Mouse (Mus musculus): ENCODE results near the gene A4galt. TPM values are rescaled to one million over a fixed set of nuclear protein-coding genes. Genes with fewer than 3 reads are reported as not detected.

Gene A4galt
- total and polyA plus RNA-seq, 3 experiments: not detected

DNA sequence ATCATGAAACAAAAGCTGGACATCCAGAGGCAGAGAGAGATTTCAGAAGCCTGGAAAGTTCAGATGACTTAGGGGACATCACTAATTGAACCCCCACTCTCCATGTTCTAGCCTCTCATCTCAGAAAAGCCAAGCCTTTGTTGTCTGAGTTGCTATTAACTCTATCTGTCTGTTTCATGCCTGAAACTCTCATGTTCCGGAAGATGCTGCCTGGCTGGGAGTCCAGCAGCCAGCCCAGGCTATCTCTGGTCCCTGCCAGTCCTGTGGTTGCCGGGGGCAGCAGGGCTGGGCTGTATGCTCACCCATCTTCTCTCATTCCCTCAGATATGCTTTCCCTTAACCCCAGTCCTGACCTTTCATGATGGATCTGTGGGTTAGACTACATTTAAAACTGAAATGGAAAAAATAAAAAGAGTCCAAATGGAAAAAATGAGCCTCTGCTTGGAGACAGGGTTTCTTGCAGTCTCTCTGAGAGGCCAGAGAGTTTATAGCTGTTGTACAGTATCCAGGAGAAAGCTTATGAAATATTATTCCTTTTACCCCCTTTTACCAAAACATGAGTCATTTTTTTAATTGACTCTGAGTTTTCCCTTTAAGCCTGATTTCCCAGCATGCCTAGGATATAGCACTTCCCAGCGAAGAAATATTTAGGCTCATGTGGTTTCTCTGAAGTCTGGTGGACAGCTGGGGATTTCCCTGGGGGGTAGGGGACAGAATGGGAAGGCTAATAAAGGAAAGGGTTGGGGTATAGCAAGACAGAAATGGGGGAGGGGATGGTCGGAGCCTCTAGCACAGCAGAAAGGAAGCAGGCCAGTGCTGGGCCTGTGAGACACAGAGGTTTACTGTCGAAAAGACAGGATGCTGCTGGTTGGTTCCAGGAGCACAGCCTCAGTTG, 36.0 kb downstream of the A4galt start:
- Histone ChIP-seq H3K27ac (ENCODE audit: control insufficient read depth, low read depth, low read length) (no peak overlapping the region), H3K27me3 (ENCODE audit: control insufficient read depth in 1 of 2, insufficient read depth in 2 of 2, low read length in 2 of 2) (no peaks in the 10 kb centered on the region), H3K36me3 (ENCODE audit: control insufficient read depth in 1 of 2, insufficient read depth in 2 of 2, low read length in 2 of 2) (no peaks in the 10 kb centered on the region), H3K9me3 (replicated peaks; ENCODE audit: insufficient read depth, low read length) (no peaks in the 10 kb centered on the region), H3K9ac (ENCODE audit: control insufficient read depth, low read depth, low read length, poor library complexity, severe bottlenecking) (no peak overlapping the region), H3K4me1 (ENCODE audit: control insufficient read depth in 1 of 2, insufficient read depth in 2 of 2, low read length in 2 of 2) (no peaks in the 10 kb centered on the region), H3K79me2 (ENCODE audit: control insufficient read depth, insufficient read depth, low read length, poor library complexity) (no peaks in the 10 kb centered on the region), H3K4me3 (ENCODE audit: control insufficient read depth in 1 of 2, insufficient read depth in 1 of 2, low read depth in 2 of 2, low read length in 2 of 2) (no peak overlapping the region)
- DNase-seq (ENCODE audit: low read depth, low spot score): no peak
- TF ChIP-seq POLR2A (IDR thresholded peaks at IDR 0.05; ENCODE audit: control insufficient read depth in 1 of 2, insufficient read depth in 1 of 2, low read depth in 1 of 2, low read length in 2 of 2, poor library complexity in 1 of 2): no peak
- no peak for TF ChIP-seq MAX (IDR thresholded peaks at IDR 0.05; ENCODE audit: low read length)
- TF ChIP-seq GATA1 (IDR thresholded peaks at IDR 0.05; ENCODE audit: low read depth, low read length): no peak
- TF ChIP-seq MAFK (IDR thresholded peaks at IDR 0.05; ENCODE audit: borderline replicate concordance, low read depth, low read length): no peak
- no peak for TF ChIP-seq USF1 (IDR thresholded peaks at IDR 0.05; ENCODE audit: low read depth, low read length)
- TF ChIP-seq POLR2AphosphoS5 (IDR thresholded peaks at IDR 0.05; ENCODE audit: borderline replicate concordance, low read depth, low read length): no peak

DNA sequence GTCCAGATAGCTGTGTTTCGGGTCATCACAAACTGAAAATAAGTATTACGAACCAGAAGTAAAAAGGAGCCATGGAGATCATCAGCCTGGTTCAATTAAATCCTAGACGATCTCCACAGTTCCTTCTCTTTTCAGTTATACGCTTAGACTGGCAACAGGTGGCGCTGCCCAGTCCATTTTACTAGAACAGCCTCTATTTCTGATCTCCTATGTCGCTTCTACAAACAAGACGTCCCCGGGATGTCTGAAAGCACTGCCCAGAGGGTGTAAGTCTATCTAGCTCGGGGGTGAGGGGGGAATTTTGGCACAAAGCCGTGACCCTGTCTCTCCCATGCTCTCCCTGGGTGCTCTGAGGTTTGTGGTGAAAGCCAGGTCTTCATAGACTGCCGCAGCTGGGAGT, 41.3 kb downstream of the A4galt start:
- H3K4me3 ChIP-seq (ENCODE audit: control insufficient read depth in 1 of 2, insufficient read depth in 1 of 2, low read depth in 2 of 2, low read length in 2 of 2): no peak overlapping the region
- H3K36me3 ChIP-seq (ENCODE audit: control insufficient read depth in 1 of 2, insufficient read depth in 2 of 2, low read length in 2 of 2): no peaks in the 10 kb centered on the region
- no peak overlapping the region for H3K9ac ChIP-seq (ENCODE audit: control insufficient read depth, low read depth, low read length, poor library complexity, severe bottlenecking)
- H3K27me3 ChIP-seq (ENCODE audit: control insufficient read depth in 1 of 2, insufficient read depth in 2 of 2, low read length in 2 of 2): no peaks in the 10 kb centered on the region
- H3K79me2 ChIP-seq (ENCODE audit: control insufficient read depth, insufficient read depth, low read length, poor library complexity): no peaks in the 10 kb centered on the region
- H3K9me3 ChIP-seq (replicated peaks; ENCODE audit: insufficient read depth, low read length): no peaks in the 10 kb centered on the region
- no peak overlapping the region for H3K27ac ChIP-seq (ENCODE audit: control insufficient read depth, low read depth, low read length)
- DNase-seq (ENCODE audit: low read depth, low spot score): peak; percentile 71
- TF ChIP-seq ZC3H11A (IDR thresholded peaks at IDR 0.05; ENCODE audit: low read depth, low read length) (peak; percentile 69), CTCF (IDR thresholded peaks at IDR 0.05 in 2 of 3, conservative IDR thresholded peaks at IDR 0.05 in 1 of 3; ENCODE audit: control insufficient read depth in 1 of 3, insufficient read depth in 1 of 3, low read depth in 2 of 3, low read length in 3 of 3, poor library complexity in 1 of 3, severe bottlenecking in 1 of 3) (peak; percentile 66 to 81 (median 69)), RAD21 (IDR thresholded peaks at IDR 0.05; ENCODE audit: low read depth, low read length) (peak; percentile 74), SMC3 (IDR thresholded peaks at IDR 0.05; ENCODE audit: low read depth, low read length) (peak; percentile 94), JUND (IDR thresholded peaks at IDR 0.05; ENCODE audit: low read depth, low read length) (no peak)
- H3K4me1 ChIP-seq (ENCODE audit: control insufficient read depth in 1 of 2, insufficient read depth in 2 of 2, low read length in 2 of 2): no peaks in the 10 kb centered on the region

DNA sequence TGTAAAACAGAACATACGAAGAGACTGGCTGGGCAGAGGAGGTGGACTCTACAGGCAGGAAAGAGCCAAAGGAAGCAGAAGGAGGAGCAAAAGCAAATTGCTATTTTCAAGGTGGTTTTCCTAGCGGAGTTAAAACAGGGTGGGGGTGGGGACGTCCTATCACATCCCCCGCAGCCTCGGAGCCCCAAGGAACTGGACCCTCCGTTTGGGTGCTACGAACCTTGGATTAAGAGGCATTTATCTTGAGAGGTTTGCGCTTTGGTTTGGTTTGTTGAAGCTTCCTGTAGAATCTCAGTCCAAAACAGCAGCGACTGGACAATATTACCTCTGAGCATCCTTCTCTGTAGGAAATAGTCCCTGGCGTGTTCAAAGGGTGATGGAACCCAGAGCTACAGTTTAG, 41.9 kb downstream of the A4galt start:
- H3K36me3 ChIP-seq (ENCODE audit: control insufficient read depth in 1 of 2, insufficient read depth in 2 of 2, low read length in 2 of 2): no peaks in the 10 kb centered on the region
- no peaks in the 10 kb centered on the region for H3K79me2 ChIP-seq (ENCODE audit: control insufficient read depth, insufficient read depth, low read length, poor library complexity)
- no peak overlapping the region for H3K9ac ChIP-seq (ENCODE audit: control insufficient read depth, low read depth, low read length, poor library complexity, severe bottlenecking)
- H3K4me1 ChIP-seq (ENCODE audit: control insufficient read depth in 1 of 2, insufficient read depth in 2 of 2, low read length in 2 of 2): no peaks in the 10 kb centered on the region
- no peak overlapping the region for H3K27ac ChIP-seq (ENCODE audit: control insufficient read depth, low read depth, low read length)
- H3K27me3 ChIP-seq (ENCODE audit: control insufficient read depth in 1 of 2, insufficient read depth in 2 of 2, low read length in 2 of 2): no peaks in the 10 kb centered on the region
- no peak overlapping the region for H3K4me3 ChIP-seq (ENCODE audit: control insufficient read depth in 1 of 2, insufficient read depth in 1 of 2, low read depth in 2 of 2, low read length in 2 of 2)
- no peak for DNase-seq (ENCODE audit: low read depth, low spot score)
- TF ChIP-seq TCF12 (IDR thresholded peaks at IDR 0.05; ENCODE audit: low read depth, low read length) (no peak), CHD2 (IDR thresholded peaks at IDR 0.05; ENCODE audit: low read length) (no peak), EP300 (IDR thresholded peaks at IDR 0.05; ENCODE audit: low read depth in 1 of 2, low read length in 2 of 2) (no peak), MEF2A (IDR thresholded peaks at IDR 0.05; ENCODE audit: extremely low read depth, insufficient replicate concordance, low read depth, low read length, poor library complexity, severe bottlenecking) (no peak), ELF1 (IDR thresholded peaks at IDR 0.05; ENCODE audit: low read depth, low read length) (no peak), TAL1 (IDR thresholded peaks at IDR 0.05; ENCODE audit: low read length) (no peak), POLR2A (IDR thresholded peaks at IDR 0.05; ENCODE audit: control insufficient read depth in 1 of 2, insufficient read depth in 1 of 2, low read depth in 1 of 2, low read length in 2 of 2, poor library complexity in 1 of 2) (no peak), KAT2A (conservative IDR thresholded peaks at IDR 0.05; ENCODE audit: low read depth, low read length) (no peak), MAFK (IDR thresholded peaks at IDR 0.05; ENCODE audit: borderline replicate concordance, low read depth, low read length) (no peak), ZC3H11A (IDR thresholded peaks at IDR 0.05; ENCODE audit: low read depth, low read length) (no peak), POLR2AphosphoS2 (IDR thresholded peaks at IDR 0.05; ENCODE audit: low read length) (no peak), JUND (IDR thresholded peaks at IDR 0.05; ENCODE audit: low read depth, low read length) (no peak), CHD1 (IDR thresholded peaks at IDR 0.05; ENCODE audit: low read depth, low read length) (no peak), ZKSCAN1 (IDR thresholded peaks at IDR 0.05; ENCODE audit: low read depth, low read length) (no peak), GABPA (IDR thresholded peaks at IDR 0.05; ENCODE audit: low read depth, low read length) (no peak), HCFC1 (IDR thresholded peaks at IDR 0.05; ENCODE audit: low read depth, low read length) (no peak), USF2 (IDR thresholded peaks at IDR 0.05; ENCODE audit: borderline replicate concordance in 1 of 2, insufficient read depth in 1 of 2, low read depth in 1 of 2, low read length in 2 of 2) (no peak)
- no peaks in the 10 kb centered on the region for H3K9me3 ChIP-seq (replicated peaks; ENCODE audit: insufficient read depth, low read length)

Measured in MEL (cell line).